Mouse (Mus musculus): Measurements from ENCODE around the gene Pdzd7. TPM values are rescaled to one million over a fixed set of nuclear protein-coding genes. Genes with fewer than 3 reads are reported as not detected.

Gene Pdzd7
- polyA plus RNA-seq, 1 experiment from 2014 or later: 1.1 TPM

DNA sequence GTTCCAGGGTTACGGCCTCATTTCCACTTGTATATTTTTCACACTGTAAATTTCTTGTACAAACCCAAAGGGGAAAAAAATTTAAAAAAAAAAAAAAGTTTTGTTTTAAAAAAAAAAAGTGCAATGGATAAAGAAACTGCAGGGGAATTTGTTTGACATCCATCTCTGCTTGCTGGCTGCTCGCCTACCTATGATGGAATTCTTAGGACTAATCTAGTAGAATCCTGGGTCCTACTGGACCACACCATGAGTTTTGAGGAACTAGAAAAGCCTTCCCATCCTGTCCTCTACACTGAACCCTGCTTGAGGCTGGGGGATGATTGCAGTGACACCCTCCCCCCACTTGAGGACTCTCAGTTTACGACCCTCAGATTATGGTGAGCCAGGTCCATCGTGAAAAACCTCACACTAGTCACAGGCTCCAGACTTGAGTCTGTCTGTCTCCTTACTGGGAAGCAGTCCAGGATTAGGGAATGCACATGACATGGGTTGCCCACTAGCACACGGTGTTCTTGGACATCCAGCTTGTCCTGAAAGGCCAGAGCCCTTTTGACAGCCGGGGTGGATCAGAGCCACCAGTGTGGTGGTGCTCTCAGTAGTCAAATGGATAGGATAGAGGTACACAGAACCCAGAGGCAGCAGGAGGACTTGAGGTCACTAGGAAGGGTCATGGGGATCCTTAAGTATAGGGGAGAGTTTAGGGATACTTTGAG, 18.4 kb downstream of the Pdzd7 start:
- no peak for ATAC-seq (replicated peaks; ENCODE audit: low FRiP score)
- peaks cover 69% of the 10 kb centered on the region for H3K36me3 ChIP-seq
- no peak overlapping the region for H3K4me3 ChIP-seq (replicated peaks)
- H3K9me3 ChIP-seq (replicated peaks): no peaks in the 10 kb centered on the region
- H3K9ac ChIP-seq: no peak overlapping the region
- no peak overlapping the region for H3K4me2 ChIP-seq
- H3K27ac ChIP-seq: no peak overlapping the region
- no peaks in the 10 kb centered on the region for H3K27me3 ChIP-seq
- 69% methylated on average over 6 of the region's 6 CpGs for WGBS
- peaks cover 56% of the 10 kb centered on the region for H3K4me1 ChIP-seq

DNA sequence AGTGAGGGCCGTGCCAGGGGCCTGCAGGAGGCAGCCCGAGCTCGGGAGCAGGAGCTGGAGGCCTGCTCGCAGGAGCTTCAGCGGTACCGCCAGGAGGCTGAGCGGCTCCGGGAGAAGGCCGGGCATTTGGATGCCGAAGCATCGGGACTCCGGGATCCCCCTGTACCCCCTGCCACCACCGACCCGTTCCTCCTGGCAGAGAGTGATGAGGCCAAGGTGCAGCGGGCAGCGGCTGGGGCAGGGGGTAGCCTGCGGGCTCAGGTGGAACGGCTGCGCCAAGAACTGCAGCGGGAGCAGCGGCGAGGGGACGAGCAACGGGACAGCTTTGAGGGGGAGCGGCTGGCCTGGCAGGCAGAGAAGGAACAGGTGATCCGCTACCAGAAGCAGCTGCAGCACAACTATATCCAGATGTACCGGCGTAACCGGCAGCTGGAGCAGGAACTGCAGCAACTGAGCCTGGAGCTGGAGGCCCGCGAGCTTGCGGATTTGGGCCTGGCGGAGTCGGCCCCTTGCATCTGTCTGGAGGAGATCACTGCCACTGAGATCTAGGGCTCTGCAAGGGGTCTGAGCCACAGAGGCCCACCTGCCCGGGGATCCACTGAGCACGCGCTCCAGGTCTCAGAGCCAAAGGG, 19.5 kb downstream of the Pdzd7 start:
- H3K27me3 ChIP-seq: no peaks in the 10 kb centered on the region
- WGBS: 91% methylated on average over 37 of the region's 37 CpGs
- H3K4me3 ChIP-seq (replicated peaks): no peak overlapping the region
- H3K4me2 ChIP-seq: no peak overlapping the region
- no peaks in the 10 kb centered on the region for H3K9me3 ChIP-seq (replicated peaks)
- no peak overlapping the region for H3K27ac ChIP-seq
- H3K36me3 ChIP-seq: peaks cover 80% of the 10 kb centered on the region
- H3K4me1 ChIP-seq: peaks cover 55% of the 10 kb centered on the region
- no peak for ATAC-seq (replicated peaks; ENCODE audit: low FRiP score)
- H3K9ac ChIP-seq: no peak overlapping the region

DNA sequence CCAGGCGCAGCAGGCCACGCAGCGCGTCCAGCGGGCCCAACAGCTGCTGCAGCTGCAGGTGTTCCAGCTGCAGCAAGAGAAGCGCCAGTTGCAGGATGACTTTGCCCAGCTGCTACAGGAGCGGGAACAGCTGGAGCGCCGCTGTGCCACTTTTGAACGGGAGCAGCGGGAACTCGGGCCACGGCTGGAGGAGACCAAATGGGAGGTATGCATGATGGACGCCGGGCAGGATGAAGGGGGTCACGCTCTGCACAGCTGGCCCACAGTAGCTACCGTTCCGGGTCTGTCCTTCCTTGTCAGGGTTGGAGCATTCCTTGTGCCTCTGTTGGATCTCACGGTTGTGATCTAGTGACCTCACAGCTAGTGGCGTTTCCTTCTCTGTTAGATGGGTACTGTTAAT, 20.7 kb downstream of the Pdzd7 start:
- Histone ChIP-seq H3K4me1 (peaks cover 57% of the 10 kb centered on the region), H3K36me3 (peaks cover 84% of the 10 kb centered on the region), H3K4me2 (no peak overlapping the region), H3K27ac (no peak overlapping the region), H3K9me3 (replicated peaks) (no peaks in the 10 kb centered on the region), H3K27me3 (no peaks in the 10 kb centered on the region), H3K9ac (no peak overlapping the region), H3K4me3 (replicated peaks) (no peak overlapping the region)
- no peak for ATAC-seq (replicated peaks; ENCODE audit: low FRiP score)
- 75% methylated on average over 20 of the region's 20 CpGs for WGBS

DNA sequence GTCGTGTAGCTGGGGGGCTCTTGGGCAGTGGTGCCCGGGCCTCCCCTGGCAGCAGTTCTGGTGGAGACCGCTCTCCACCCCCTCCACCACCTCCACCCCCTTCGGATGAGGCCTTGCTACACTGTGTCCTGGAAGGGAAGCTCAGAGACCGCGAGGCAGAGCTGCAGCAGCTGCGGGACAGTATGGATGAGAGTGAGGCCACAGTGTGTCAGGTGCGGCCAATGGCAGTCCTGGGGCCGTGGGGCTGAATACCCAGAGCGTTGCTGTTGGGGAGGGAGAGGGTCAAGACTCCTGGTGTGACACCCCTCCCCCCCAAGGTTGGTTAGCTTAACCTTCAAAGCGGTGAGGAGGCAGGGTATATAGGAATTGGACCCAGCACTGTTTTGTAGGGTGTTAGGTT, 21.5 kb downstream of the Pdzd7 start:
- peak; percentile 29; the same call in 1 of the 2 replicates for ATAC-seq (replicated peaks; ENCODE audit: low FRiP score)
- Histone ChIP-seq H3K27me3 (no peaks in the 10 kb centered on the region), H3K36me3 (peaks cover 80% of the 10 kb centered on the region), H3K4me1 (peaks cover 61% of the 10 kb centered on the region), H3K4me2 (no peak overlapping the region), H3K9me3 (replicated peaks) (no peaks in the 10 kb centered on the region), H3K27ac (no peak overlapping the region), H3K9ac (no peak overlapping the region), H3K4me3 (replicated peaks) (no peak overlapping the region)
- 72% methylated on average over 11 of the region's 11 CpGs for WGBS

DNA sequence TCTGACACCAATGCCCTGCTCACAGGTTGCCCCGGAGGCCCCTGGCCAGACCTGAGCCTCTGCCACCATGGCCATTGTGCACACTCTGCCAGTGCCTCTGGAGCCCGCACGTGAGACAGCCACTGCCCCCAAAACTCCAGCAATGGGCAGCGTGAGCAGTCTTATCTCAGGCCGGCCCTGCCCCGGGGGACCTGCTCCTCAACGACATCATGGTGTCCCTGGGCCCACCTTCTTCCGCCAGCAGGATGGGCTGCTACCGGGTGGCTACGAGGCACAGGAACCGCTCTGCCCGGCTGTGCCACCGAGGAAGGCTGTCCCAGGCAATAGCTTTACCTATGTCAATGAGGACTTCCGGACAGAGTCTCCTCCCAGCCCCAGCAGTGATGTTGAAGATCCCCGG, 24.2 kb downstream of the Pdzd7 start:
- 89% methylated on average over 15 of the region's 15 CpGs for WGBS
- no peak overlapping the region for H3K4me3 ChIP-seq (replicated peaks)
- H3K4me1 ChIP-seq: peaks cover 61% of the 10 kb centered on the region
- no peaks in the 10 kb centered on the region for H3K9me3 ChIP-seq (replicated peaks)
- no peak overlapping the region for H3K9ac ChIP-seq
- peak overlapping the region; percentile 95; the same call in 1 of the 2 replicates for H3K4me2 ChIP-seq
- H3K36me3 ChIP-seq: peaks cover 54% of the 10 kb centered on the region
- ATAC-seq (replicated peaks; ENCODE audit: low FRiP score): no peak
- no peak overlapping the region for H3K27ac ChIP-seq
- H3K27me3 ChIP-seq: no peaks in the 10 kb centered on the region

DNA sequence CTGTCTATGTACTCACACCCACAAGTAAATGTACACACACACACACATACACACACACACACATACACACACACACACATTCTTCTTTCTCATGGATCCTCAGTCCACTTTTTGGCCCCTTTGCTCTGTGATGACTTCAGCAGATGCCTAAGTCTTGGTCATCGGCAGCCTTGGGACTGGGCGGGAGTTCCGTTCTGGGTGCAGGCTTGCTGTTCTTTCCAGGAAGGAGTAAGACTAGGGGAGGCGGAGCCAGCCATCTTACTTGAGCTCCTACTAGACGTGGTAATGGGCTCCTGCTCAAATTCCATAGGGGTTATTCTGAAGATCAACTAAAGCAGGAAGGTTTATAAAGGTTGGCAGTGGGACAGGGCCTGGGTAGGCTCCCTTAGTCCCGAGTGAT, 25.2 kb downstream of the Pdzd7 start:
- Histone ChIP-seq H3K4me2 (peak overlapping the region; percentile 95), H3K9me3 (replicated peaks) (no peaks in the 10 kb centered on the region), H3K36me3 (peaks cover 43% of the 10 kb centered on the region), H3K27me3 (no peaks in the 10 kb centered on the region), H3K27ac (no peak overlapping the region), H3K9ac (no peak overlapping the region), H3K4me1 (peaks cover 71% of the 10 kb centered on the region), H3K4me3 (replicated peaks) (peak overlapping the region; percentile 8; the same call in 1 of the 2 replicates)
- 50% methylated on average over 6 of the region's 6 CpGs for WGBS
- no peak for ATAC-seq (replicated peaks; ENCODE audit: low FRiP score)

DNA sequence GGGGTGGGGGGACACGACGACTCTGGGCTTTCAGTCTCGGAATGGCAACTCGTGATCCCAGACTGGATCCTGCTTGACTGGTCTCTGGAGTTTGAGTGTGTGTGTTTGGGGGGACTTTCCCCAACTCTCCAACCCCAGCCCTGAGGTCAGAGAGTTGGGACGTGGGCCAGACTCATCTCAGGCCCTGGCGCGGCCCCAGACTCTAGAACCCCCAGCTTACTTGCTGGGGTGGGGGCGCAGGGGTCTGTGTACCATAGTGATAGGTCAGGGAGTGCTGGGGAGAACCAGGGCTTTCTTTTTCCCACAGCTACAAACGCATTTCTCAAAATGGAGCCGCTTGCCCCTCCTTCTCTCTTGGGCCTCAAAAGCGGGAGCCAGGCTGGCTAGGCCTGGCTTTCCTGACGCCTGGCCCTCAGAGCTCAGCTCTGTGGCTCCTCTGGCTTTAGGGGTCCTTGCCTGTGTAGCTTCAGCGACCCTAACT, 27.1 kb downstream of the Pdzd7 start:
- WGBS: under 1% methylated on average over 13 of the region's 13 CpGs
- no peak for ATAC-seq (replicated peaks; ENCODE audit: low FRiP score)
- H3K4me2 ChIP-seq: peak overlapping the region; percentile 95

DNA sequence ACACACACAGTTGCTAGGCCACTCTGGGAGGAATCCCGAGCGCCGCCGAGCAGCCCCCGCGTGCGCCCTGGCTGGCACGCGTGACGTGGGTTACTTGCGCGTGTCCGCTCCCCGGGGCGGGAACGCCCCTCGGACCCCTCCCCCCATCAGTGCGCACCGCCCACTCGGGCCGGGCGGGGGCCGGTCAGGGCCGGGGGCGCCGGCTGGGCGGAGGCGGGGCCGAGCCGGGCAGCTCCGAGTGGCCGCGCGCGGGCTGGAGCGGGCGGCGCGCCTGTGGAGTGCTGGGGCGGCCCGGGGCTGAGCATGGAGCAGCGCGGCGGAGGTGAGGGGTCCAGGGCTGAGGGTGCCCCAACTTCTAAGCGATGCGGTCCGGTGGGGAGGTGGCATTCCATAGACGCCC, 27.6 kb downstream of the Pdzd7 start:
- peak overlapping the region; percentile 83 for H3K9ac ChIP-seq
- peaks cover 81% of the 10 kb centered on the region for H3K4me1 ChIP-seq
- H3K36me3 ChIP-seq: peaks cover 23% of the 10 kb centered on the region
- peak overlapping the region; percentile 100 for H3K27ac ChIP-seq
- peak; percentile 72 for ATAC-seq (replicated peaks; ENCODE audit: low FRiP score)
- peak overlapping the region; percentile 95 for H3K4me2 ChIP-seq
- H3K27me3 ChIP-seq: no peaks in the 10 kb centered on the region
- WGBS: under 1% methylated on average over 45 of the region's 48 CpGs
- H3K4me3 ChIP-seq (replicated peaks): peak overlapping the region; percentile 69
- no peaks in the 10 kb centered on the region for H3K9me3 ChIP-seq (replicated peaks)

More for the DNA sequence above, 27.1 kb downstream of the Pdzd7 start:
- Histone ChIP-seq H3K9me3 (replicated peaks) (no peaks in the 10 kb centered on the region), H3K27me3 (no peaks in the 10 kb centered on the region), H3K4me3 (replicated peaks) (peak overlapping the region; percentile 69), H3K36me3 (peaks cover 26% of the 10 kb centered on the region), H3K9ac (peak overlapping the region; percentile 83), H3K4me1 (peaks cover 78% of the 10 kb centered on the region), H3K27ac (peak overlapping the region; percentile 100)

DNA sequence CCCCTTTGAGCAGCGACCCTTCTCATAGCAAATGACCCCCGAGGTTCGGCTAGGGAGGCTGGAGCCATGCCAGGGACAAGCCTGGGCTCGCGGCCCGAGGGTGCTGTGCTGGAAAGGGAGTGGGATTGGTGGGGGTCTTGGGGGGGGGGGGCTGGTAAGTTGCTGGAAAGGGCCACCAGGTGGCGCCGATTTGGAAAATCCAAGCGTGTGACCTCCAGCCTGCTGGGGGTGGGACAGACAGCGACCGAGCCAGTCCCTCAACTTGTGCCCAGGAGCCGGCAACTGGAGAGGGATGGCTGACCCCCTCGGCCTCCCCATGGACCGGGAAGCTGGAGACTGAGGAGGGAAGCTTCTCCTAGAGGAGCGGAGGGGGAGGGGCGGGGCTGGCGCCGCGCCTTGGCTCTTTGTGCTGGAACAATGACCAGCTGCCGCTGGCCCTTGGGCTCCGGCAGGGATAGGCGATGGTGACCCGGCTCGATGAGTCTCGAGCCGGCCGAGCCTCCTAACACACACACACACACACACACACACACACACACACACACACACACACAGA, 28.2 kb downstream of the Pdzd7 start:
- Histone ChIP-seq H3K4me1 (peaks cover 81% of the 10 kb centered on the region), H3K27me3 (no peaks in the 10 kb centered on the region), H3K36me3 (peaks cover 19% of the 10 kb centered on the region), H3K9me3 (replicated peaks) (no peaks in the 10 kb centered on the region), H3K9ac (peak overlapping the region; percentile 83), H3K27ac (peak overlapping the region; percentile 100), H3K4me3 (replicated peaks) (peak overlapping the region; percentile 69), H3K4me2 (peak overlapping the region; percentile 95)
- 0% methylated on average over 21 of the region's 27 CpGs for WGBS
- ATAC-seq (replicated peaks; ENCODE audit: low FRiP score): peak; percentile 68

DNA sequence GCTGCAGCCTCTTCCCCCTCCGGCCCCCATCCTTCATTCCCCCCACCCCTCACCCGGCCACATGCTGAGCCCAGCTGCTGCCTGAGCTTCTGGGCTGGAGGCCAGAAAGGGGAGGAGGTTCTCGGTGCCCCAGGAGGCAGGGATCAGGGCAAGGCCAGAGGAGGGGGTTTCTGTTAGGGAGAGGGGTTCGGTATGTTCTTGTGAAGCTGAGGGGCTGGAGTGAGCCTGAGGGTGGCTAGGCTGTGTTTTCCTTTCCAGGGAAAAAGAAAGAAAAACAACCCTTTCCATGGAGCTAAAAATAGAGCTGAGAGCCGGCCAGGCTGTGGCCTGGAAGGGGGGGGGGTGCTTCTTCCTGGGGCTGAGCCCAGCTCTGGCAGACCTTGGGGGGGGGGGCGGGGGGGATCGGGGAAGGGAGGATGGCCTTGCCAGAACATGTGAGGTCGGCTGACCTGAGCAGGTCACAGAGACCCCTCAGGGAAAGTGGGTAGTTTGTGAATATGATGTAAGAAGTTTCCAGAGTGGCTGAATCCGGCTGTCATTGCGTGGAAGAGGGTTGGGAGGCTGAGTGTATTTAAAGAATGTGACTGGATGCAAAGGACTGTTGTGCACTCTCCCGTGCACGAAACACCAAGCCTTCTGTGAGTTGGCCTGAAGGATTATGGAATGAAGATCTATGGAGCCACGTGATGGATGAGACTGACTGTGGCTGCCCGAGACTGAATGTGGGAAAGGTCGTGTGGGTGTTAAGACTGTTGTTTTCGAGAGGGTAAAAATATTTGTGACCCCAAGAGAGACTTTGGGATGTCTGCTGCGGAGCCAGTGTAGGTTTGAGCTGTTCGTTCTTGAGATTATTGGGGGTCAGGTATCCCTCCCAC, 28.9 kb downstream of the Pdzd7 start:
- peaks cover 76% of the 10 kb centered on the region for H3K4me1 ChIP-seq
- peak overlapping the region; percentile 95 for H3K4me2 ChIP-seq
- H3K27ac ChIP-seq: peak overlapping the region; percentile 100
- peak; percentile 33 for ATAC-seq (replicated peaks; ENCODE audit: low FRiP score)
- H3K4me3 ChIP-seq (replicated peaks): peak overlapping the region; percentile 69
- H3K9me3 ChIP-seq (replicated peaks): no peaks in the 10 kb centered on the region
- no peaks in the 10 kb centered on the region for H3K27me3 ChIP-seq
- peaks cover 19% of the 10 kb centered on the region for H3K36me3 ChIP-seq
- H3K9ac ChIP-seq: peak overlapping the region; percentile 83
- whole genome bisulfite sequencing: under 1% methylated on average over 17 of the region's 18 CpGs

DNA sequence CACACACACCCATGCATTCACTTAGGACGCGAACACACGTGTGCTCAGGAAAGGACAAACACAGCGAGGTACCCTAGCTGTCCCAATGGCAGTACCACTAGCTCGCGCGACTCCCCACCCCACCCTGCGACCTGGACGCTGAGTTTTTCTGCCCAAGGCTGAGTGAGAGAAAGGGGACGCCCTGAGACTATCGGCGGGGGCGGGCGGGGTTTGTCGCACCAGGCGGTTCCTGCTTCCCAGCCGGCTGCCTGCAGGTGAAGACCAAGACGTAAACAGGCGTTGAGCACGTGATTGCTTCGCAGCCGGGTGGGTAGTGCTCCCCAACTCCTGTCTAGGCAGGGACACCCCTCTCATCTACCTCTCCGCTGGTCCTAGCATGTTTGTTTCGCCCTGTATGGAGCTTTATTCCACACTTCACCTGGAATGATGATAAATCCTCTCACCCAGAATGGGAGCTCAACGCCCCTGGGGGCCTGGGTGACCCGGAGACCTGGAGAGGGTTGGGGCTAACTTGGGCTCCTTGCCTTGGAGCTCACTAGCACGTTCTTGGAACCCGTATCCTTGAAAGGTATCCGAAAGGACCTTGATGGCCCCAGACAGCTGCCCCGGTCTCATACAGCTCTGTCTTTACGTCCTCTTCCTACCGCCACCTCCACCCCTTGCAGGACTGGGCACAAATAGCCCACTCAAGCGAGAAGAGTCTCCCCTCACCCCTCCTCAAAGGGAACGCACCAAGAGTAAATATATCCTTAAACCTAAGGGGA, 29.8 kb downstream of the Pdzd7 start:
- under 1% methylated on average over 34 of the region's 34 CpGs for WGBS
- ATAC-seq (replicated peaks; ENCODE audit: low FRiP score): peak; percentile 12; the same call in 1 of the 2 replicates
- peak overlapping the region; percentile 95 for H3K4me2 ChIP-seq

More for the DNA sequence above, 29.8 kb downstream of the Pdzd7 start:
- H3K36me3 ChIP-seq: peaks cover 19% of the 10 kb centered on the region
- peak overlapping the region; percentile 83 for H3K9ac ChIP-seq
- peak overlapping the region; percentile 100 for H3K27ac ChIP-seq
- H3K4me3 ChIP-seq (replicated peaks): peak overlapping the region; percentile 69
- peaks cover 67% of the 10 kb centered on the region for H3K4me1 ChIP-seq
- no peaks in the 10 kb centered on the region for H3K27me3 ChIP-seq
- no peaks in the 10 kb centered on the region for H3K9me3 ChIP-seq (replicated peaks)
